Mouse (Mus musculus) megakaryocyte, embryonic 14.5 days (primary cell): ENCODE data around the gene Odf4.

ENCODE experiments used
- FLI1 ChIP-seq: IDR thresholded peaks from 2 replicates; pipeline ENCODE4 v1.6.1; 2012; ENCODE audit warnings: low read length, inconsistent platforms, mixed read lengths
- GATA1 ChIP-seq: IDR thresholded peaks from 3 replicates; pipeline ENCODE4 v1.6.1; 2012; ENCODE audit warnings: mixed read lengths, low read length, inconsistent platforms, borderline replicate concordance

- no peak for TF ChIP-seq GATA1
- no peak for TF ChIP-seq FLI1
Observed at GRCm38 (mm10) chr11:68966554-68966953, 39.7 kb upstream of the Odf4 start.
